Mouse (Mus musculus): ENCODE measurements around the gene Acot3.
A peak's percentile ranks its signal among the peaks of the same experiment; 100 is the strongest.
"Not testable (repeated sequence)": the region's sequence is repeated elsewhere in the genome, so short reads cannot be mapped to it uniquely, and the experiment has no call there.

Acot3 gene

GRCm38 (mm10) chr12:84051937-84052474, at the start of gene Acot3:
Acot3 (plus strand) TSS chr12:84052144.
- no peak for DNase-seq (ENCODE audit: extremely low read depth, low read depth, low spot score)

- DNase-seq (ENCODE audit: extremely low read depth, low read depth, low spot score) = no peak
Measured at GRCm38 (mm10) chr12:84003866-84004265, 48.1 kb upstream of the Acot3 start.

GRCm38 (mm10) chr12:84008251-84008650, 43.7 kb upstream of the Acot3 start:
- no peak for DNase-seq (ENCODE audit: extremely low read depth, low read depth, low spot score)

GRCm38 (mm10) chr12:84008729-84009128, 43.2 kb upstream of the Acot3 start:
- DNase-seq (ENCODE audit: extremely low read depth, low read depth, low spot score) = no peak

GRCm38 (mm10) chr12:84009171-84009965, 42.6 kb upstream of the Acot3 start, which contains the start of gene Acot1:
Acot1 (plus strand) TSS chr12:84009490.
- DNase-seq (ENCODE audit: extremely low read depth, low read depth, low spot score) = peak; percentile 97

GRCm38 (mm10) chr12:84010201-84010600, 41.7 kb upstream of the Acot3 start:
- no peak for DNase-seq (ENCODE audit: extremely low read depth, low read depth, low spot score)

GRCm38 (mm10) chr12:84011251-84012040, 40.5 kb upstream of the Acot3 start:
- DNase-seq (ENCODE audit: extremely low read depth, low read depth, low spot score) = no peak

GRCm38 (mm10) chr12:84013130-84013529, 38.8 kb upstream of the Acot3 start:
- no peak for DNase-seq (ENCODE audit: extremely low read depth, low read depth, low spot score)

GRCm38 (mm10) chr12:84013701-84014100, 38.2 kb upstream of the Acot3 start:
- DNase-seq (ENCODE audit: extremely low read depth, low read depth, low spot score) = no peak

GRCm38 (mm10) chr12:84020528-84020927, 31.4 kb upstream of the Acot3 start:
- not testable (repeated sequence) for DNase-seq (ENCODE audit: extremely low read depth, low read depth, low spot score)

- DNase-seq (ENCODE audit: extremely low read depth, low read depth, low spot score) = not testable (repeated sequence)
Measured at GRCm38 (mm10) chr12:84022266-84022665, 29.7 kb upstream of the Acot3 start.

GRCm38 (mm10) chr12:84023052-84023745, 28.7 kb upstream of the Acot3 start:
- no peak for DNase-seq (ENCODE audit: extremely low read depth, low read depth, low spot score)

- no peak for DNase-seq (ENCODE audit: extremely low read depth, low read depth, low spot score)
Measured at GRCm38 (mm10) chr12:84025888-84026287, 26.1 kb upstream of the Acot3 start.

GRCm38 (mm10) chr12:84028328-84028727, 23.6 kb upstream of the Acot3 start:
- DNase-seq (ENCODE audit: extremely low read depth, low read depth, low spot score) = not testable (repeated sequence)

GRCm38 (mm10) chr12:84029043-84029442, 22.9 kb upstream of the Acot3 start:
- DNase-seq (ENCODE audit: extremely low read depth, low read depth, low spot score) = not testable (repeated sequence)

- no peak for DNase-seq (ENCODE audit: extremely low read depth, low read depth, low spot score)
Measured at GRCm38 (mm10) chr12:84030659-84031332, 21.1 kb upstream of the Acot3 start.

GRCm38 (mm10) chr12:84032854-84033253, 19.1 kb upstream of the Acot3 start:
- no peak for DNase-seq (ENCODE audit: extremely low read depth, low read depth, low spot score)

GRCm38 (mm10) chr12:84033302-84033701, 18.6 kb upstream of the Acot3 start:
- not testable (repeated sequence) for DNase-seq (ENCODE audit: extremely low read depth, low read depth, low spot score)

GRCm38 (mm10) chr12:84034108-84034507, 17.8 kb upstream of the Acot3 start:
- no peak for DNase-seq (ENCODE audit: extremely low read depth, low read depth, low spot score)

GRCm38 (mm10) chr12:84038241-84038640, 13.7 kb upstream of the Acot3 start, which contains the start of gene Acot4:
Acot4 (plus strand) TSS chr12:84038379.
- DNase-seq (ENCODE audit: extremely low read depth, low read depth, low spot score) = not testable (repeated sequence)
